Mouse (Mus musculus) frontal cortex, postnatal 10 days (tissue): ENCODE measurements around the gene Gabrp.
A peak's percentile ranks its signal among the peaks of the same experiment; 100 is the strongest.

Source experiments
- DNase-seq, 2 experiments: peaks; one replicate each; pipeline ENCODE4 v3.0.0; 2022; ENCODE audit warnings: low spot score in 2 of 2, mixed read lengths in 1 of 2

Gene Gabrp

DNA sequence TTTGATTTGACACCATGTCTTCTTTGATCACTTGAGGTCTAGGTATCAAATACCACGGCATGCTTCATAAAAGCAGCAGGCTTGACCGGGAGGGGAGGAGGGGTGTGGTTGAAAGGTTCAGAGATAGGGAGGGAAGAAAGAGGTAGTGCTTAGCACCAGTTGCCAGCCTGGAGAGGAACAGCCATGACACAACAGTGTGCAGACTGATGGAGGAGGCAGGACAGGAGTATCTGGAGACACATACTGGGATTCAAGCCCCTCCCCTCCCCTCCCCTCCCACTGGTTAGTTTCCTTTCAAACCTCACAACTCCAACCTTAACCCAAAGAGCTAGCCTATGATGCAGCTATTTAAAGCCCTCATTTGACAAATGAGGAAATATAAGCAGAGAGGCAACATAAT, 49.2 kb downstream of the Gabrp start:
- no peak for DNase-seq

DNA sequence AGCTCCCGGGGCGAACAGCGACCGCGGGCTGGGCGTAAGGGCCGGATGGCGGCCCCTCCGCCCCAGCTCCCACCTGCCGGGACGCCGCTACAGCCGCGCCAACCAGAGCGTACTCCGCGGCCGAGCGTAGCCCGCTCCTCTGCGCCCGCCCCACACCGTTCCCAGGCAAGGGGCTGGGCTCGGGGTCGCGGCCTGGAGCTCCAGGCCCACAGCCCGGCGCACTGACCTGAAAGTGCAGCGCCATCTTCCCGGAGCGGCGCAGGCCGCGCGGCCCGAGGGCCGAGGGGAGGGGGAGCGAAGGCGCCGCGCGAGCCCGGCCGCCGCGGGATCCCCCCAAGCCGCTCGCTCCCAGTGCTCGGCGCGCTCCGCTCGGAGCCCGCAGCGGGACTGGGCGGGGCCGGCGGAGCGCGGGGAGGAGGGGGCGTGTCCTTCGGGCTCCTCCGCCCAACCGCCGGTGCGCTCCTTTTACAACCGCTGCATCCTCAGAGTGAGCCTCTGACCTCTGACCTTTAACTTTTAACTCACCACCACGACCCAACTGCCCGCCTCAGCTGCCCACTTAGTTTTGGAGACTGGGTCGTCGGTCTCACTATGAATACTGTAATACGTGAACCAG, 65.3 kb downstream of the Gabrp start, which contains the start of gene Ranbp17:
Gene Ranbp17, minus strand, starts transcription at position 371 of the 616 bp plus-strand sequence.
- peak in 1 of 2 experiments; percentile 45 for DNase-seq

DNA sequence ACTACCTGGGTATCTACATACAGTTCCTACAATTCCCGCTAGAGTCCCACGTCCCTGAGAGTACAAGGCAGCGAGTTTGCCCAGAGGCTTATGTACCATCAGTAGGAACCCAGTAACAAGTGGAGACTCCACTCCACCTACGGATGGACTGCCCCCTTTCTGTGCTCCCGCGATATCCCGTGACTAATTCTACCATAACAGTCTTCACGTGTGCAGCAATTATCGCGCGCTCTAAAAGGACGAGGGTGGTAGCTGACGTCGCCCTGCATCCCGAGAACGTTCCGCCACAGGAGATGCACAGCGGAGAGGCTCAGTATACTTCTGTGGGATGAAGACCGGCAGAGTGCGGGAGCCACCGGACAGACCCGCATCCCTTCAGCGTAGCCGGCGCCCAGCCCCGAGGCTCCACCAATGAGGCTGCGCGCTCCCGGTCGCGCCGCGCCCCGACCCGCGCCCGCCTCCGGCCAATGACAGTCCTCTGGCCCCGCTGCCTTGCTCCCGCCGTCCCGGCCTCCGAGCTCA, 65.8 kb downstream of the Gabrp start:
- DNase-seq: peak; percentile 48 to 53

DNA sequence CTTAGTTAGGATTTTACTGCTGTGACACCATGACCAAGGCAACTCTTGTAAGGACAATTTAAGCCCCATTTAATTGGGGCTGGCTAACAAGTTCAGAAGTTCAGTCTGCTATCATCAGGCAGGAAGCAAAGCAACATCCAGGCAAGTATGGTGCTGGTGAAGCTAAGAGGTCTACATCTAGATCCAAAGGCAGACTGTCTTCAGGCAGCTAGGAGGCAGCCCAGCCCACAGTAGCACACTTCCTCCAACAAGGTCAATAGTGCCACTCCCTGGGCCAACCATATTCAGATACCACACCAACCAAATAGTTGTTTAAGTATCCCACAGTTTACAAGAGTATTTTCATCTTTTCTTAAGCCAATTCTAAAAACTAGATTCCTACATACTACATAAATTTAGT, 69.4 kb downstream of the Gabrp start:
- no peak for DNase-seq
